Mouse (Mus musculus): Measurements from ENCODE around the gene Pga5. TPM values are rescaled to one million over a fixed set of nuclear protein-coding genes. Genes with fewer than 3 reads are reported as not detected.
A peak's percentile ranks its signal among the peaks of the same experiment; 100 is the strongest.

The Pga5 gene
- 0.07 TPM in 1 of 2 replicates, not detected in the other for polyA plus RNA-seq (2015; fragmentation: Nextera tagmentation; extraction: Ambion mirVana)

DNA sequence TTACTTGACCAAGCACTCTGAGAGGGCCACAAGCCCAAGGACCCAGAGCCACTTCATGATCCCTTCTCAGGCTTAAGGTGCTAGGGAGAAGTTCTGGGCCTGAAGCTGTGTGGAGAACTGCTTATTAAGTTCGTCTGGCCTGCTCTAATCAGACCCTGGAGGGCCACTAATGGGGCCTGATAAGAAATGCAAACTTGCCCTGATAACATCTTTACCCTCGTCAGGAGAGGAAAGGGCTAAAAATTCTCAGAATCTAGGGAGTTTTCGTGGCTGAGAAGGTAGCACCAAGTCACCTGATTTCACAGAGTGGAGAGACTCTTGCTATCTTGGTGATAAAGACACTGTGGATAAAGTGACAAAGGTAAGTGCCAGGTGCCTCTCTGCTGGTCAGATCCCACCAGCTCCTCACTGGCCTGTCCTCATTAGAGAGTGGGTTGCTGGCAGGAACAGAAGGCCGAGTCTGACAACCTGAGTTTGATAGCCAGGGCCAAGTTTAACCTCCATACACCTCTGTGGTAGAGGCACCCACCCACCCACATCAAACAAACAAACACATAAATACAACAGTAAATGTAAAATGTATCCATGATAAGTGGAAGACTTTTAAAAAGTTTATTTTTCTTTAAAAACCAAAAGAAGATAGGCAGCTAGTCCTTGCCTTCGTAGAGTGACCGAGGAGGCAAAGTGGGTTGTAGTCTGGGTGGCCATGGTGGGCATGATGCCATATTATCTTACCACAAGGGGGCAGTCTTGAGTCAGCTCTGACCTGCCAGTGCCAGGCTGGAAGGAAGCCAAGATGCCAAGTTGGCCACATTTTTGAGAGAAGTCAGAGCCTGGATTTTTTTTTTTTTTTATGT is at the start of gene Pga5:
TSS of gene Pga5 (minus strand) at position 157 of the 857 bp plus-strand sequence.
- peak; percentile 62 for ATAC-seq
- Histone ChIP-seq H3K27me3 (ENCODE audit: insufficient read depth, low read length) (no peaks in the 10 kb centered on the region), H3K9me3 (ENCODE audit: low read length) (no peaks in the 10 kb centered on the region), H3K4me1 (ENCODE audit: insufficient read depth) (no peaks in the 10 kb centered on the region), H3K4me3 (ENCODE audit: low read depth, low read length) (no peak within 1 kb of the TSS), H3K9ac (replicated peaks) (no peak within 1 kb of the TSS), H3K4me2 (ENCODE audit: low read depth, low read length) (no peak within 1 kb of the TSS), H3K36me3 (replicated peaks; ENCODE audit: insufficient read depth, low read length) (no peaks in the 10 kb centered on the region), H3K27ac (ENCODE audit: low read depth) (no peak within 1 kb of the TSS)
- DNase-seq = peak; percentile 85
- TF ChIP-seq CTCF (IDR thresholded peaks at IDR 0.05; ENCODE audit: low read depth) (peak; percentile 95), EP300 (IDR thresholded peaks at IDR 0.05; ENCODE audit: low read depth) (no peak)
- 26% methylated on average over 6 of the region's 6 CpGs for WGBS (ENCODE audit: insufficient replicate concordance)

DNA sequence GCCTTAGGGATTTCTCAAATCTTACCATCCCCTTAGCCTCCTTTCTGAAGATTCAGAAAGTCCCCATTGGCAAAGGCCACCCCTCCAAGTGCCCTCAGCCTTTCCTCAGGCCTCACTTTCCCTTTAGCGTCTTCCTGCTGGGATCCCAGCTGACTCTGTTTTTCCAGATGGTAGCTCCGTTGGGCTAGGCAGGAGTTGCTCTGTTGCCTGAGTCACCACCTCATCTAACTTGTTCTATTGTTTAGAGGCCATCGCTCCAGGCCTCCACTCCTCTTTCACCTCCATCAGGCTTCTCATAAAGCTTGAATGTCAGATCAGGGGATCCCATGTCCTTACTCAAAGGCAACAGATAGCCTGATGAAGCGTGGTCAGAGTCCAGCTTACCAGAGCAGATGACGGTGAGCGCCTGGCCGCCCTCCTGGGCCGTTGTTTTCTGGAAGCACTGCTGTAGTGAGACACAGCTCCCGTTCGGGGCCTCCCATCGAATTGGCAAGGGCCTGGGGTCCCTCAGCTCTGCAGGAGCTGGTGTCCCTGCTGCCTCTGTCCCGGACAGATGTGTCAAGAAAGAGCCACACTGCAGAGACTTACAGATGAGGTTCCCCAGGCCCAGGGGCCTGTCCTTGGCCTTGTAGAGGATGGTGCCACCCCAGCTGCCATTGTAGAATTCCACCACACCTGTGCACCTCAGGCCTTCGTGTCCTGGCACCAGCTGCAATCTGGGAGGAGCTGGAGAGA is 46.9 kb upstream of the Pga5 start:
- H3K4me3 ChIP-seq (ENCODE audit: low read depth, low read length) = no peak overlapping the region
- 81% methylated on average over 13 of the region's 13 CpGs for WGBS (ENCODE audit: insufficient replicate concordance)
- H3K4me2 ChIP-seq (ENCODE audit: low read depth, low read length) = no peak overlapping the region
- no peaks in the 10 kb centered on the region for H3K36me3 ChIP-seq (replicated peaks; ENCODE audit: insufficient read depth, low read length)
- ATAC-seq (no peak), DNase-seq (no peak)
- no peak overlapping the region for H3K9ac ChIP-seq (replicated peaks)
- no peaks in the 10 kb centered on the region for H3K9me3 ChIP-seq (ENCODE audit: low read length)
- H3K4me1 ChIP-seq (ENCODE audit: insufficient read depth) = peaks cover 2% of the 10 kb centered on the region; the same call in 1 of the 2 replicates
- H3K27me3 ChIP-seq (ENCODE audit: insufficient read depth, low read length) = no peaks in the 10 kb centered on the region
- TF ChIP-seq EP300 (IDR thresholded peaks at IDR 0.05; ENCODE audit: low read depth) (no peak), CTCF (IDR thresholded peaks at IDR 0.05; ENCODE audit: low read depth) (no peak)
- H3K27ac ChIP-seq (ENCODE audit: low read depth) = no peak overlapping the region

DNA sequence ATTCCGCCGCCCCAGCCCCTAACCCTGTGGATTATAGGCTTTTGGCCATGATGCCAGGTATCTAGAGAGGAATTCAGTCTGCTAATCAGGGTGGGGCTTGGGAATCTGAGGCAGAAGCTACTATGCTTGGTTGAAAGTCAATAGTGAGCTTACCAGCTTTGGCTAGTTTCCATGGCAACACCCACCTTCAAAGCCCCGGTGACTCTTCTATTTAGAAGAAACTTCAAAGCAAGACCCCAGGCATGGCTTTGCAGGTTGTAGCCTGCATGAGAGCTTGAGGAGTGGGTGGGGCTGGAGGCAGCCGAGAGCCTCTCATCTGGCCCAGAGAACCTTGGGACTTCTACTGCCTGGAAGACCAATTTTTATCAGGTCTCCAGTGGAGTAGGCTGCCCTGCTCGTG is 45.8 kb upstream of the Pga5 start:
- H3K36me3 ChIP-seq (replicated peaks; ENCODE audit: insufficient read depth, low read length) = no peaks in the 10 kb centered on the region
- no peak overlapping the region for H3K9ac ChIP-seq (replicated peaks)
- DNase-seq (no peak), ATAC-seq (no peak)
- no peak overlapping the region for H3K4me3 ChIP-seq (ENCODE audit: low read depth, low read length)
- no peaks in the 10 kb centered on the region for H3K27me3 ChIP-seq (ENCODE audit: insufficient read depth, low read length)
- no peak overlapping the region for H3K4me2 ChIP-seq (ENCODE audit: low read depth, low read length)
- WGBS (ENCODE audit: insufficient replicate concordance) = 55% methylated on average over 5 of the region's 5 CpGs
- H3K27ac ChIP-seq (ENCODE audit: low read depth) = no peak overlapping the region
- TF ChIP-seq CTCF (IDR thresholded peaks at IDR 0.05; ENCODE audit: low read depth) (no peak), EP300 (IDR thresholded peaks at IDR 0.05; ENCODE audit: low read depth) (no peak)
- H3K9me3 ChIP-seq (ENCODE audit: low read length) = no peaks in the 10 kb centered on the region
- peaks cover 2% of the 10 kb centered on the region; the same call in 1 of the 2 replicates for H3K4me1 ChIP-seq (ENCODE audit: insufficient read depth)

DNA sequence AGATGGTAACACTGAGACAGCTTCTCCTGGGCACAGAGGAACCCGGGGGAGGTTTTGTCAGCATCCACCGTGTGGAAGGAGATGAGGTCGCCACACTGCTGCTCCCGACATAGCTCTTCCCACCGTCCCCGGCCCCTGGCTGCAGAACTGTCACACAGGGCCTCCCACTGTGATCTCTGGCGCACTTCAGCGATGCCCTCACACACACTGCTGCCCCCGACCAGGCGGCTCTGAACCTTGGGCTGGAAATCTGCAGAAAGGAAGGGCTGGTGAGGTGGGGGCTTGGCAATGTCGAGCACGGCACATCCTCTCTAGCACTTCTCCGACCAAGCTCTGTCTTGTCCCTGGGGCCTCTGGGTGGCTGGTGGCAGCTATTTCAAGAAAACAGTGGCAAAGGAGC is 45.2 kb upstream of the Pga5 start:
- ATAC-seq = no peak
- peaks cover 2% of the 10 kb centered on the region; the same call in 1 of the 2 replicates for H3K4me1 ChIP-seq (ENCODE audit: insufficient read depth)
- 28% methylated on average over 13 of the region's 13 CpGs for WGBS (ENCODE audit: insufficient replicate concordance)

DNA sequence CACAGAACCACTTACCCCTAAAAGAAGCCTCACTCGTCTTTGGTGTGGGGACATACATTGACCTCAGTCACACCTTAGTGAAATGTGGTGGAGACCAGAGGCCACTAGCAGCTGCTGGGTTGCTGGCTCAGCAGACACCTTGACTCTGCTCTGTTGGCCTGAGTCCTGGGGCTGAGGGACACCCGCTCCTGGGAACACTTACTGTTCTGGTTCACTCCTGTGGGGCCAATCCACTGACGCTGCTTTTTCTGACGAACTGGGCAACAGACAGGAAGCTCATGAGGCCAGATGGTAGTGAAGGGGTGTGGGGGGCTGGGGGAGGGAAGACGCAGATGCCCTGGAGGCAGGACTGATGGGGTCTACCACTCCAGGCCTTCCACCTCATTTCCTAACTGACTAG is 43.2 kb upstream of the Pga5 start:
- no peak for TF ChIP-seq EP300 (IDR thresholded peaks at IDR 0.05; ENCODE audit: low read depth)
- no peak for TF ChIP-seq CTCF (IDR thresholded peaks at IDR 0.05; ENCODE audit: low read depth)
- Histone ChIP-seq H3K27me3 (ENCODE audit: insufficient read depth, low read length) (no peaks in the 10 kb centered on the region), H3K4me1 (ENCODE audit: insufficient read depth) (peaks cover 2% of the 10 kb centered on the region; the same call in 1 of the 2 replicates), H3K4me2 (ENCODE audit: low read depth, low read length) (no peak overlapping the region), H3K27ac (ENCODE audit: low read depth) (no peak overlapping the region), H3K9me3 (ENCODE audit: low read length) (no peaks in the 10 kb centered on the region), H3K36me3 (replicated peaks; ENCODE audit: insufficient read depth, low read length) (no peaks in the 10 kb centered on the region), H3K9ac (replicated peaks) (no peak overlapping the region), H3K4me3 (ENCODE audit: low read depth, low read length) (no peak overlapping the region)
- DNase-seq = no peak
- WGBS (ENCODE audit: insufficient replicate concordance) = 29% methylated on average over 5 of the region's 5 CpGs
- ATAC-seq = no peak

More for the DNA sequence above, 45.2 kb upstream of the Pga5 start:
- Histone ChIP-seq H3K27ac (ENCODE audit: low read depth) (no peak overlapping the region), H3K4me3 (ENCODE audit: low read depth, low read length) (no peak overlapping the region), H3K4me2 (ENCODE audit: low read depth, low read length) (no peak overlapping the region), H3K27me3 (ENCODE audit: insufficient read depth, low read length) (no peaks in the 10 kb centered on the region), H3K9ac (replicated peaks) (no peak overlapping the region), H3K9me3 (ENCODE audit: low read length) (no peaks in the 10 kb centered on the region), H3K36me3 (replicated peaks; ENCODE audit: insufficient read depth, low read length) (no peaks in the 10 kb centered on the region)
- no peak for DNase-seq
- TF ChIP-seq CTCF (IDR thresholded peaks at IDR 0.05; ENCODE audit: low read depth) (no peak), EP300 (IDR thresholded peaks at IDR 0.05; ENCODE audit: low read depth) (no peak)

DNA sequence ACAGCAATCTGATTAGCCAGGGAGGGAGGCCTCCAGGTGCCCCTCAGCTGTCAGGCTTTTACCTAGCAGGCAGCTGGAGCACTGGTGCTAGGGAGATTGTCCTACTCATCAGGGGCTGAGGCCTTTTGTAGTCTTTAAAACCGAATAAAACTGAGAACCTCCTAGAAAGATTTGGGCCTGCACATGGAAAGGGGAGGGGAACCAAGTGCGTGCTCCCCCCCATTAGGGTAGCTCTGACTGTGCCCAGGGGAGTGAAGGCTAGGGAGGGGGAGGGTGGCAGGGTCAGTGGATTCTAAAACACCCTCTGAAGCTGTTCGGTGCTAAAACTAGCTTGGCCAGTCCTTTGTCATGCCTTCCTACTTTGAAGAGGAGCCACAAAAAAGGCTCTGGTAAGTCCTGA is 42.7 kb upstream of the Pga5 start:
- TF ChIP-seq CTCF (IDR thresholded peaks at IDR 0.05; ENCODE audit: low read depth) (no peak), EP300 (IDR thresholded peaks at IDR 0.05; ENCODE audit: low read depth) (no peak)

More for the DNA sequence above, 42.7 kb upstream of the Pga5 start:
- Histone ChIP-seq H3K4me3 (ENCODE audit: low read depth, low read length) (no peak overlapping the region), H3K27me3 (ENCODE audit: insufficient read depth, low read length) (no peaks in the 10 kb centered on the region), H3K27ac (ENCODE audit: low read depth) (no peak overlapping the region), H3K36me3 (replicated peaks; ENCODE audit: insufficient read depth, low read length) (no peaks in the 10 kb centered on the region), H3K9me3 (ENCODE audit: low read length) (no peaks in the 10 kb centered on the region), H3K4me2 (ENCODE audit: low read depth, low read length) (no peak overlapping the region), H3K9ac (replicated peaks) (no peak overlapping the region), H3K4me1 (ENCODE audit: insufficient read depth) (peaks cover 2% of the 10 kb centered on the region; the same call in 1 of the 2 replicates)
- DNase-seq (no peak), ATAC-seq (no peak)
- WGBS (ENCODE audit: insufficient replicate concordance) = 25% methylated on average over 3 of the region's 3 CpGs

Measured in liver, postnatal 0 days (tissue).